Mouse (Mus musculus): ENCODE measurements at regions not wholly inside any gene's neighbourhood (a gene's known extent, or its start where the extent isn't known, plus 50 kb on each side); places are given as distances from the start of the nearest gene placed in this dataset.

GRCm38 (mm10) chr16:25549542-25550110, 133.9 kb upstream of the Trp63 start:
- ATAC-seq (ENCODE audit: low FRiP score) (no peak), DNase-seq (ENCODE audit: low spot score) (no peak)
- H3K4me3 ChIP-seq (ENCODE audit: low read depth, low read length) = no peak overlapping the region
- H3K27ac ChIP-seq (ENCODE audit: low read depth, low read length) = no peak overlapping the region
- H3K9ac ChIP-seq (replicated peaks; ENCODE audit: low read length, poor library complexity, severe bottlenecking) = no peak overlapping the region
- no peaks in the 10 kb centered on the region for H3K36me3 ChIP-seq (ENCODE audit: insufficient read depth, low read length)
- 92% methylated on average over 8 of the region's 8 CpGs for WGBS
- no peaks in the 10 kb centered on the region for H3K27me3 ChIP-seq (ENCODE audit: insufficient read depth, low read length)
- H3K4me1 ChIP-seq (ENCODE audit: insufficient read depth, low read length) = no peaks in the 10 kb centered on the region
- no peak for TF ChIP-seq CTCF (IDR thresholded peaks at IDR 0.05)
- 0 out of 2 replicates have a peak, but pooled peaks cover 4% of the 10 kb centered on the region for H3K9me3 ChIP-seq (ENCODE audit: low read length)
- no peak overlapping the region for H3K4me2 ChIP-seq (ENCODE audit: low read depth, low read length, poor library complexity, severe bottlenecking)

- WGBS = 79% methylated on average over 3 of the region's 3 CpGs
- Histone ChIP-seq H3K27ac (ENCODE audit: low read depth, low read length) (no peak overlapping the region), H3K4me2 (ENCODE audit: low read depth, low read length, poor library complexity, severe bottlenecking) (no peak overlapping the region), H3K36me3 (ENCODE audit: insufficient read depth, low read length) (no peaks in the 10 kb centered on the region), H3K9ac (replicated peaks; ENCODE audit: low read length, poor library complexity, severe bottlenecking) (no peak overlapping the region), H3K4me1 (ENCODE audit: insufficient read depth, low read length) (no peaks in the 10 kb centered on the region), H3K27me3 (ENCODE audit: insufficient read depth, low read length) (no peaks in the 10 kb centered on the region), H3K9me3 (ENCODE audit: low read length) (no peaks in the 10 kb centered on the region), H3K4me3 (ENCODE audit: low read depth, low read length) (no peak overlapping the region)
- ATAC-seq (ENCODE audit: low FRiP score) = no peak
- no peak for DNase-seq (ENCODE audit: low spot score)
- no peak for TF ChIP-seq CTCF (IDR thresholded peaks at IDR 0.05)
These were observed 126.4 kb upstream of the Trp63 start for GRCm38 (mm10) chr16:25557181-25557580.

GRCm38 (mm10) chr16:25580216-25580615, 103.3 kb upstream of the Trp63 start:
- no peak overlapping the region for H3K9ac ChIP-seq (replicated peaks; ENCODE audit: low read length, poor library complexity, severe bottlenecking)
- 77% methylated on average over 6 of the region's 6 CpGs for WGBS
- no peak for TF ChIP-seq CTCF (IDR thresholded peaks at IDR 0.05)
- no peak overlapping the region for H3K27ac ChIP-seq (ENCODE audit: low read depth, low read length)
- ATAC-seq (ENCODE audit: low FRiP score) = no peak
- no peaks in the 10 kb centered on the region for H3K4me1 ChIP-seq (ENCODE audit: insufficient read depth, low read length)
- no peak overlapping the region for H3K4me3 ChIP-seq (ENCODE audit: low read depth, low read length)
- no peaks in the 10 kb centered on the region for H3K36me3 ChIP-seq (ENCODE audit: insufficient read depth, low read length)
- no peaks in the 10 kb centered on the region for H3K27me3 ChIP-seq (ENCODE audit: insufficient read depth, low read length)
- no peak overlapping the region for H3K4me2 ChIP-seq (ENCODE audit: low read depth, low read length, poor library complexity, severe bottlenecking)
- H3K9me3 ChIP-seq (ENCODE audit: low read length) = no peaks in the 10 kb centered on the region
- no peak for DNase-seq (ENCODE audit: low spot score)

- 74% methylated on average over 14 of the region's 14 CpGs for WGBS
These were observed 99.1 kb upstream of the Trp63 start for GRCm38 (mm10) chr16:25584337-25585069.

GRCm38 (mm10) chr16:25585070-25585454, 98.5 kb upstream of the Trp63 start:
- no peak for ATAC-seq (ENCODE audit: low FRiP score)
- H3K27me3 ChIP-seq (ENCODE audit: insufficient read depth, low read length) = no peaks in the 10 kb centered on the region
- no peak overlapping the region for H3K4me2 ChIP-seq (ENCODE audit: low read depth, low read length, poor library complexity, severe bottlenecking)
- H3K4me1 ChIP-seq (ENCODE audit: insufficient read depth, low read length) = no peaks in the 10 kb centered on the region
- 68% methylated on average over 7 of the region's 7 CpGs for WGBS
- no peak overlapping the region for H3K27ac ChIP-seq (ENCODE audit: low read depth, low read length)
- H3K9me3 ChIP-seq (ENCODE audit: low read length) = no peaks in the 10 kb centered on the region
- no peak for DNase-seq (ENCODE audit: low spot score)
- H3K36me3 ChIP-seq (ENCODE audit: insufficient read depth, low read length) = no peaks in the 10 kb centered on the region
- H3K4me3 ChIP-seq (ENCODE audit: low read depth, low read length) = no peak overlapping the region
- no peak overlapping the region for H3K9ac ChIP-seq (replicated peaks; ENCODE audit: low read length, poor library complexity, severe bottlenecking)
- TF ChIP-seq CTCF (IDR thresholded peaks at IDR 0.05) = no peak

More at GRCm38 (mm10) chr16:25584337-25585069, 99.1 kb upstream of the Trp63 start:
- H3K4me2 ChIP-seq (ENCODE audit: low read depth, low read length, poor library complexity, severe bottlenecking) = no peak overlapping the region
- H3K36me3 ChIP-seq (ENCODE audit: insufficient read depth, low read length) = no peaks in the 10 kb centered on the region
- no peak for ATAC-seq (ENCODE audit: low FRiP score)
- H3K9ac ChIP-seq (replicated peaks; ENCODE audit: low read length, poor library complexity, severe bottlenecking) = no peak overlapping the region
- H3K27ac ChIP-seq (ENCODE audit: low read depth, low read length) = no peak overlapping the region
- H3K27me3 ChIP-seq (ENCODE audit: insufficient read depth, low read length) = no peaks in the 10 kb centered on the region
- no peak for DNase-seq (ENCODE audit: low spot score)
- H3K9me3 ChIP-seq (ENCODE audit: low read length) = no peaks in the 10 kb centered on the region
- TF ChIP-seq CTCF (IDR thresholded peaks at IDR 0.05) = no peak
- no peak overlapping the region for H3K4me3 ChIP-seq (ENCODE audit: low read depth, low read length)
- H3K4me1 ChIP-seq (ENCODE audit: insufficient read depth, low read length) = no peaks in the 10 kb centered on the region

GRCm38 (mm10) chr16:25585953-25586352, 97.6 kb upstream of the Trp63 start:
- no peak for TF ChIP-seq CTCF (IDR thresholded peaks at IDR 0.05)
- H3K27me3 ChIP-seq (ENCODE audit: insufficient read depth, low read length) = no peaks in the 10 kb centered on the region
- 88% methylated on average over 3 of the region's 3 CpGs for WGBS
- H3K4me3 ChIP-seq (ENCODE audit: low read depth, low read length) = no peak overlapping the region
- H3K4me2 ChIP-seq (ENCODE audit: low read depth, low read length, poor library complexity, severe bottlenecking) = no peak overlapping the region
- ATAC-seq (ENCODE audit: low FRiP score) (no peak), DNase-seq (ENCODE audit: low spot score) (no peak)
- no peaks in the 10 kb centered on the region for H3K4me1 ChIP-seq (ENCODE audit: insufficient read depth, low read length)
- H3K9me3 ChIP-seq (ENCODE audit: low read length) = no peaks in the 10 kb centered on the region
- H3K9ac ChIP-seq (replicated peaks; ENCODE audit: low read length, poor library complexity, severe bottlenecking) = no peak overlapping the region
- no peak overlapping the region for H3K27ac ChIP-seq (ENCODE audit: low read depth, low read length)
- no peaks in the 10 kb centered on the region for H3K36me3 ChIP-seq (ENCODE audit: insufficient read depth, low read length)

All from midbrain, postnatal 0 days (tissue).